Mouse (Mus musculus): ENCODE results near the gene Ap3b1.

Gene Ap3b1

GRCm38 (mm10) chr13:94375526-94376390, 17.0 kb downstream of the Ap3b1 start:
- CTCF ChIA-PET, result no interaction called here

GRCm38 (mm10) chr13:94379006-94379405, 20.2 kb downstream of the Ap3b1 start:
- CTCF ChIA-PET, result no interaction called here

- CTCF ChIA-PET, result no interaction called here
Measured at GRCm38 (mm10) chr13:94381427-94381826, 22.7 kb downstream of the Ap3b1 start.

GRCm38 (mm10) chr13:94381829-94382675, 23.3 kb downstream of the Ap3b1 start:
- CTCF ChIA-PET, result no interaction called here

- CTCF ChIA-PET, result no interaction called here
Measured at GRCm38 (mm10) chr13:94384931-94385570, 26.3 kb downstream of the Ap3b1 start.

- CTCF ChIA-PET, result no interaction called here
Measured at GRCm38 (mm10) chr13:94388566-94388965, 29.8 kb downstream of the Ap3b1 start.

GRCm38 (mm10) chr13:94389541-94389940, 30.8 kb downstream of the Ap3b1 start:
- CTCF ChIA-PET, result no interaction called here

GRCm38 (mm10) chr13:94392282-94392681, 33.5 kb downstream of the Ap3b1 start:
- CTCF ChIA-PET, result no interaction called here

- CTCF ChIA-PET, result no interaction called here
Measured at GRCm38 (mm10) chr13:94394486-94394885, 35.7 kb downstream of the Ap3b1 start.

GRCm38 (mm10) chr13:94395763-94396162, 37.0 kb downstream of the Ap3b1 start:
- CTCF ChIA-PET, result no interaction called here

- CTCF ChIA-PET, result no interaction called here
Measured at GRCm38 (mm10) chr13:94396392-94396920, 37.7 kb downstream of the Ap3b1 start.

GRCm38 (mm10) chr13:94398568-94399374, 40.0 kb downstream of the Ap3b1 start:
- CTCF ChIA-PET, result no interaction called here

GRCm38 (mm10) chr13:94400465-94400864, 41.7 kb downstream of the Ap3b1 start:
- CTCF ChIA-PET, result interaction anchor here (0.7 kb wide), 1 partner anchor 1574 kb away, joined by 3 read pairs; no protein-coding TSS in a partner anchor

GRCm38 (mm10) chr13:94423600-94423999, 64.8 kb downstream of the Ap3b1 start:
- CTCF ChIA-PET, result no interaction called here

GRCm38 (mm10) chr13:94429567-94429966, 70.8 kb downstream of the Ap3b1 start:
- CTCF ChIA-PET, result no interaction called here

GRCm38 (mm10) chr13:94439386-94439785, 80.6 kb downstream of the Ap3b1 start:
- CTCF ChIA-PET, result no interaction called here

- CTCF ChIA-PET, result no interaction called here
Measured at GRCm38 (mm10) chr13:94441199-94441598, 82.4 kb downstream of the Ap3b1 start.

- CTCF ChIA-PET, result interaction anchor here (0.6 kb wide), 1 partner anchor 78 kb away, joined by 3 read pairs; no protein-coding TSS in a partner anchor
Measured at GRCm38 (mm10) chr13:94443411-94443810, 84.7 kb downstream of the Ap3b1 start.

GRCm38 (mm10) chr13:94445103-94445502, 86.3 kb downstream of the Ap3b1 start:
- CTCF ChIA-PET, result interaction anchor here (0.6 kb wide), 1 partner anchor 20 kb away, joined by 4 read pairs; no protein-coding TSS in a partner anchor

- CTCF ChIA-PET, result interaction anchor here (0.6 kb wide), 1 partner anchor 458 kb away, joined by 12 read pairs; no protein-coding TSS in a partner anchor
Measured at GRCm38 (mm10) chr13:94447003-94447402, 88.2 kb downstream of the Ap3b1 start.

GRCm38 (mm10) chr13:94449593-94449992, 90.8 kb downstream of the Ap3b1 start:
- CTCF ChIA-PET, result no interaction called here
